Mouse (Mus musculus) embryonic stem cell, embryonic (primary cell): ENCODE measurements at regions not wholly inside any gene's neighbourhood (a gene's known extent, or its start where the extent isn't known, plus 50 kb on each side); places are given as distances from the start of the nearest gene placed in this dataset.

Source experiments
- CTCF ChIA-PET, 4 experiments: fragments of 300-600 bp in 2 of 4; fragments of 350-600 bp in 2 of 4; sonication (Branson Sonifier 250); formaldehyde crosslinking; loops; one replicate each; lab custom pipeline; 2022; ENCODE audit warnings: inconsistent platforms in 2 of 4; lab: Charles Lee
- POLR2A ChIA-PET, 4 experiments: fragments of 300-600 bp in 2 of 4; fragments of 350-600 bp in 2 of 4; sonication (Branson Sonifier 250); formaldehyde crosslinking; loops; one replicate each; lab custom pipeline; 2022; ENCODE audit warnings: antibody characterized with exemption in 4 of 4, inconsistent platforms in 1 of 4; lab: Charles Lee

DNA sequence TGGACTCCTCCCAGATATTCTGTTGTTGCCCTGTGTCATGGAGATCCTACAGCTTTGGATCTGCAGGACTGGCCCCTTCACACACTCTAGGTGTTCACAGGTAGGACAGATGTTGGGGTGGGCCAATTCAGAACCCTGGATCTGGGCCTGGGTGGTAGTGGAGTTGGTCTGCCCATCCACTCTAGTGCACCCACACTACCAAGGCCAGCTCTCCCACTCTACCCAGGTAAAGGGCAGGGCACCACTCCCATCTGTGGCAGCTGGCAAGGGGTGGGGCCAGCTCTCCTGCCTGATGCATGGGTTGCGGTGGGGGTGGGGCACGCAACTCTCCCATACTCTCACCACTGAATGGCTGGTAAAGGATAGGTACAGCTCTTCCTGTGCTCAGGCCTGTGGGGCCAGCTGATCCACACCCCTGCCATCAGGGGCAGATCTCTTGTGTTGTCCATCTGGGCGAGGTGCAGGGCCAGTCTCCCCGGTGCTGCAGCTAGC, 76.5 kb downstream of the Gja1 start:
- ChIA-PET POLR2A (interaction anchor here in 2 of 4 experiments (0.6 to 1.4 kb wide), 2 partner anchors 20 to 80 kb away, joined by 3 to 6 read pairs; no protein-coding TSS in a partner anchor), CTCF (interaction anchor here in 1 of 4 experiments (0.6 kb wide), 1 partner anchor 98 kb away, joined by 3 read pairs; no protein-coding TSS in a partner anchor)

DNA sequence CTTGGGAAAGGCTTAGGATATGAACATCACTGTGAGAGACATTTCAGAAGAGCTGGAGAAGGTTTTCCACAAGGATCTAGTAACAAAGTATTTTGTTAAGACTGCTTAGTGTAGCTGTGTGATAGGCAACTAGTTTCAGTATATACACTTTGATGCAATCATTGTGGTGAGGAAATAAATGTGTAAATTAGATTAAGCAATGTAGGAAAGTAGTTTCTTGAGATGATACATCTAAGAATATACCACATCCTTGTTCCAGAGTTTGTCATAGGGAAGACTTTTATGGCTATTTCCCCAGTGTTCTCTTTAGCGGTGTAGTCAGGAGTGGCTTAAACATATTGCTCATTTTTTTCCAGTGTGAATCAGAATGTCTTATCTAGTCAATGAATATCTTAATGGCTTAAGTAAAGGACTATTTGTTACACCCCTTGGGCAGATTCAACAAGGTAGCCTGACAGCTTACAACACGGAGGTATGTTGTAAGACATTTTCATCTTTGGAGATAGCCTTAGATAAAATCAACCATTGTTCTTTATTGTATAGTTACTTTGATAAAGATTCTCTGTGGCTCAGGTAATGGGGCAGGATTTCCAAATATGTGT, 78.8 kb downstream of the Gja1 start:
- ChIA-PET CTCF (no interaction called here), POLR2A (no interaction called here)

DNA sequence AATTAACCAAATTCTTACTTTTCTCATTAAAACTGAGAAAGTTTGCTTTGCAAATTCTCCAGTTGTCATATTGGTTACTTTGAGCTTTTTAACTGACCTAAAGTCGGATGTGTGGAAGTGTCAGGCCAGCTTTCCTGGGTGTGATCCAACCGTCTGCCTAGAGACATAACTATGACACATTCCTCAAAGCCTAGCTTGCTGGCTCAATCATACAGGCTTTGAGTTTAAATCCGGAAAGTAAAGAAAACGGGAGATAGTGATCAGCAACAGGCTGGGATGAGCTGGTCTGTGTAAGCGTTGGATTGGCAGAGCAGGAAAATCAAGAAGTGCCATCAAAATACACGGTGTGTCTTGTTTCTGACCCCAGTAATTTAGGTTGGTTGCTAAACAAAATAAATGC, 91.4 kb downstream of the Gja1 start:
- ChIA-PET POLR2A (interaction anchor here in 2 of 4 experiments (0.6 to 0.9 kb wide), 2 partner anchors 52 to 83 kb away, joined by 3 to 4 read pairs; no protein-coding TSS in a partner anchor), CTCF (no interaction called here)

DNA sequence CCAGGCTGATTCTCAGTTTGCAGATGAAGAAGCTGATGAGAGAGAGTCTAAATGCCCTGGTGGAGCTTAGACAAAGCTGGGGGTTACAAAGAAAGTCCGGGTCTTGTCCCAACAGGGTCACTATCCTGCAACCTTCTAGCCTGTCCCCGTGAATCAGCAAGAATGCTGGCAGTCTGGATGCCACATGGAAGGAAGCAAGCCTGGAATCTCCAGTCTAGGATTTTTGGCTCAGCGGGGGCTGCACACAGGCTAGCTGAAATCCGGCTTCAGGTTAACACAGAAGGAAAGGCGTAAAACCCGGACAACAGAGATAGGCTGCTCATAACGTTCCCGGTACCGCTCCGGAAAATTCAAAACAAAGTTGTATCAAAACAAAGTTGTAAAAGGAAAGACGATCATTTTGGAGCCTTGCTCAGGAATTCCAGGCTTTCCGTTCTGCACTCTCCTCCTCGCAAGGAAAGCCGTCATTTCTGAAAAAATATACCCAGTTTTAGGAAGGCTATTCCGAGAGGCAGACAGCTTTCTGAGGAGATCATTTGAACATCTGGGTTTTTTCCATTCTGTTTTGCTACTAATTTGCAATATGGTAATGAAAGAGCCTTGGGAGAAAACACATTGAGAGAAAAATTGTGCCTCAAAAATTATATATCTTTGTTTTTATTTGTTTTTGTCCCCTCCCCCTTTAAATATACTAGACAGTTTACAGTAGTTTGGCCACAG, 92.0 kb downstream of the Gja1 start:
- ChIA-PET CTCF (no interaction called here), POLR2A (interaction anchor here in 2 of 4 experiments (0.6 to 0.9 kb wide), 2 partner anchors 51 to 83 kb away, joined by 3 to 4 read pairs; no protein-coding TSS in a partner anchor)

DNA sequence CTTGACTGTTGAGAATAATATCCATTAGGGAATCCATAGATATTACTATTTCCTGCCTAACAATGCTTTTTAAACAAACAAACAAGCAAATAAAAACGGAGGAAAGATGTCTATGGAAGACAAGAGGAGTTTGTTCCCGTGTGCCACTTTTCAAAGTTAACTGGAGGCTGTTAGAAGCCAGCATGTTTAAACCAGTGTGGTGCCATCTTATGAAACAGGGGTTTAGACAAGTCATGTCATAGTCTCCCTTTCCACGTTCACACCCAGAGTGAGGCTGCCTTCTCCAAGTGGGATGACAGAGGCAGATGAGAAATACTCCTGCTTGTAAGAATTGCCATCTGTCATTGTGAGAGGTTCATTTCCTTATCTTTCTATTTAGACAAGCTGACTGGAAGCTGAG, 92.8 kb downstream of the Gja1 start:
- POLR2A ChIA-PET: no interaction called here

DNA sequence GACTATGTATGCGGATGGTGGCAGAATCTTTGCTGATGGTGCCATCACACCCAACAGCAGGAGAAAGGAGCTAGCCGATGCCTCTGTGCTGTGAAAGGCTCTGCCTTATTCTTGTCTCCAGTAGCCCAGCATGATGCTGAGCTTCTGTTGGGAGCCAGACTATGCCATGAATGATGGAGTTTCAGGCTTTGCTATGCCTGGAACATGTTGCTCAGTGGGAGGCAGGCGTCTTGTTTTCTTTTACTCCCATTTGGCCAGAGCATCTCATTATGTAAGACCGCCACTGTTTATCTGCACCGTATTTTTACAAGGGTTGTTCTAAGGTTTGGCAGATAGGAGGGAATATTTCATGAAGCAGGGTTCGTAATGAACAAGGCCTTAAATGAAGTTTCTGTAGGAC, 97.8 kb downstream of the Gja1 start:
- CTCF ChIA-PET: no interaction called here
- POLR2A ChIA-PET: no interaction called here

More for the DNA sequence above, 92.8 kb downstream of the Gja1 start:
- CTCF ChIA-PET: no interaction called here

DNA sequence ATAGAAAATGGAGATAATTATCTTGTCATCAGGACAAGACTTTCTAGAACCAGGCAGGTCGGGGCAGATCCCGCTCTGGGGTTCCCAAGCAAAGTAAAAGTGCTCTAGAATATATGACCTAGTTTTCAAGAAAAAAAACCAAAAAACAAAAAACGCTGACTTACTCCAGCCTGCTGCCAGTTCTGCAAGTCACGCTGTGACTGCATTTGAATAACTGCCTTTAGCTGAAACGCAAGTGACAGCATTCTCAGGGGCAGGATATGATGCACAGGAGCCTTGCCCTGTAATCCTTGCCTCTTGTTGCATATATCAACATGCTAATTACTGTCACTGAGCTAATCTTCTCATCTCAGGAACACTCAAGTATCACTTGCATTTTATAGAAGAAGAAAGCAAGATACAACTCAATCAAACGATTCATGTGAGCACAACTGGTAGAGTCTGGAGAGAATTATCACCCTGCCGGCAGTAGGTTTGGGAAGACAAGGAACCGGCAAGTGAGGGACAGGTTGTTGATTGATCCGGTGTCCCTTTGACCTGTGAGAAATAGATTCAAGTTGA, 105.1 kb downstream of the Gja1 start:
- ChIA-PET CTCF (interaction anchor here in 1 of 4 experiments (0.6 kb wide), 1 partner anchor 452 kb away, joined by 3 read pairs; no protein-coding TSS in a partner anchor), POLR2A (interaction anchor here in 1 of 4 experiments (1.3 to 1.6 kb wide), 2 partner anchors 42 to 109 kb away, joined by 3 read pairs; no protein-coding TSS in a partner anchor)

DNA sequence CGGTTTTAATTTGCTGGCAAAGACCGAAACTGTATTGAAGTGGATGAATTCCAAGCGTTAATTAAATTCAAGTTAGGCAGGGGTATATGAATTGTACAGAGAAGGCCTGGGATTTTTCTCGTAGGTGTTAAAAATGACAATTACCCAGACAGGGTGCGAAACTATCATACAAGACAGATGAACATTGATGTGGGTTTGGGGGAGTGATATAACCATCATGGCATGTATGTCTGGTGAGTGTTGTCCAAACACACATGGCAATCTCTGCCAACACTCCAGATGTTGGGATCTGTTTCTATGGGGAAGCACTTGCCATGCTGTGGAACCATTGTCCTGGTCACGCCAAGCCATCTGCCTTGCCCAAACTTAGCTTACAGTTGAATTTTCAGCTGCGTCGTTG, 107.8 kb downstream of the Gja1 start:
- POLR2A ChIA-PET: interaction anchor here in 1 of 4 experiments (0.6 kb wide), 1 partner anchor 112 kb away, joined by 3 read pairs; no protein-coding TSS in a partner anchor
- CTCF ChIA-PET: no interaction called here

DNA sequence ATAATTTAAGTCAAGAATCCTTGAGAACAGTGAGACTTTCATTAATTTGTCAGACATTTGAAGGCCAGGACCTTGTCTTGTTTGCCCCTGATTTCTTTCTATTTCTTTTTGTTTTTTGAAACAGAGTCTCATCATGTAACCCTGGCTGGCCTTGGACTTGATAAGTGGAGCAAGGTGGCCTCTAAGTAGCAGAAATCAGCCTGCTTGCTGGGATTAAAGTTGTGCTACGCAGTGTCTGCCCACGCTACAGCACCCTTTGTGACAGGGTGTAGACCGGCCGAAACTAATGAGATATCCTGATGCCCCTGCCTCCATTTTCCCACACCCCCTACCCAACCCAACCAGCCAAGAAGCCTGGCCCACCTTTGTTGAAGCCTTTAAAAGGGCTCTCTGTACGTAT, 108.6 kb downstream of the Gja1 start:
- POLR2A ChIA-PET: interaction anchor here in 1 of 4 experiments (0.6 kb wide), 1 partner anchor 1000 kb away, joined by 6 read pairs; no protein-coding TSS in a partner anchor

DNA sequence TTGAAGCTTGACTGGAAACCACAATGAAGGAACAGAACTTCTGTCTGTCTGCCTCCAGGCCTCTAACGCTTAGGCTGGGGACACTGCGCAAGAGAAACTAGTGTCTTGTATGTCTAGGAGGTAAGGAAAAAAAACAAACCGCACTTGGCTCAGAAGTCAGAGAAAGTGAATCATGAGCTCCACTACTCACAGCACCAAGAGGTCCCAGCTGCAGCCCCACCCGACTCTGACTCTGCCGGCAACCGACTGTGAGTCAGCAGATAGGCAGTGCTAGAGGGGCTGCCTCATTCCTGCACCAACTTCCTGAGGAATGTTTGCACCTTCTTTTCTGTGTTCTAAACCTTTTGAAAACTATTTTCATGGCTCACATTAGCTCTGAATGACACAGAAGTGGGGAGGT, 109.5 kb downstream of the Gja1 start:
- POLR2A ChIA-PET: interaction anchor here in 3 of 4 experiments (0.6 to 2.2 kb wide), 4 partner anchors 14 to 209 kb away, joined by 3 to 8 read pairs (median 4); no protein-coding TSS in a partner anchor

More for the DNA sequence above, 108.6 kb downstream of the Gja1 start:
- CTCF ChIA-PET: no interaction called here

DNA sequence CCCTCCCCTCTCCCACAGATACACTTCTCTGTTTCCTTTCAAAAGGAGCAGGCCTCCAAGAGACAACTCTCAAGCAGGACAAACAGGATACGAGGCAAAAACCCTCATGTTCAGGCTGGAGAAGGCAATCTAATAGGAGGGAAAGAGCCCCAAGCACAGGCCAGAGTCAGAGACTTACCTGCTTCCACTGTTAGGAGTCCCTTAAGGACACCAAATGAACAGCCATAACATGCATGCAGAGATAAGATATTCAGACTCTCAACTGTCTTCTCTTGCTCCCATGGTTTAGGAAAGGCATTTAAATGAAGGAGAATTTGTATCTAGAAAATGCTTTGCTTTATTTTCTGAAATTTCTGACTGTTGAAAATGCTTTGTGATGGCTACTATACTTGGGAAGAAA, 116.3 kb downstream of the Gja1 start:
- ChIA-PET POLR2A (interaction anchor here in 1 of 4 experiments (0.7 kb wide), 1 partner anchor 301 kb away, joined by 4 read pairs; no protein-coding TSS in a partner anchor), CTCF (no interaction called here)

More for the DNA sequence above, 109.5 kb downstream of the Gja1 start:
- CTCF ChIA-PET: interaction anchor here in 1 of 4 experiments (1.2 kb wide), 1 partner anchor 113 kb away, joined by 5 read pairs; no protein-coding TSS in a partner anchor

DNA sequence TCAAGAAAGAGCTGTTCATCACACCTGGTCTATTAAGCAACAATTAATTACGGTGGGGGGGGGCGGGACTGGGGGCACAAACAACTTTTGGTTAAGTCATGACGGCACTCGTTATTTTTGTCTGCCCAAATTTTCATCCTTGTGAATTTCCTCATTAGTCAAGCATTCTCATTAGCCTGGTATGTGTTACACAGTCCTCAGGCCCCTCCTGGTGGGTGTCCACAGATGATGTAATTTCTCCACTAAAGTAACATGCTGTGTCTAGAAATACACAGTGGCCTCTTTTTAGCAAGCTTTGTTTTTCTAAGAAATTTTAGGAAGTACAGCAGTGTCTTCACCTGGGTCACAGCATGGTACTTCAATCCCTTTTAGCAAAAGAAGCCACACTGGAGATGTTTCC, 118.2 kb downstream of the Gja1 start:
- ChIA-PET CTCF (no interaction called here), POLR2A (no interaction called here)

DNA sequence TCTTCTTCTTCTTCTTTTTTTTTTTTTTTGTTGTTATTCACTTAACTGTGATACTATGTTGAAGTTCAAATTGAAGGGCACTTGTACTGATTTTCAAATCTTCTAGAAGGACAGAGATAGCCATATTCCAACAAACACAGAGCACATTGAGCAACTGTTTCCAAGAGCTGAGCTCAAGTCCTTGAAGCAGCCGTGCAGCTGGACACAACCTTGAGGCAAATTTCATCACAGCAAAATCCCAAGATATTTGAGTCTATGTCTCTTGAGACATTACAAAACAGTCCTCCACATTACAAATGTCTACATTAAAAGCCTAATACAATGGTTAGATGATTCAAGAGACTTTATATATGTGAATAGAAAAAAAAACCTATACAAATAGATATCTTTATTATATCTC, 141.9 kb downstream of the Gja1 start:
- CTCF ChIA-PET: interaction anchor here in 1 of 4 experiments (0.6 kb wide), 1 partner anchor 21 kb away, joined by 3 read pairs; no protein-coding TSS in a partner anchor
- POLR2A ChIA-PET: no interaction called here

DNA sequence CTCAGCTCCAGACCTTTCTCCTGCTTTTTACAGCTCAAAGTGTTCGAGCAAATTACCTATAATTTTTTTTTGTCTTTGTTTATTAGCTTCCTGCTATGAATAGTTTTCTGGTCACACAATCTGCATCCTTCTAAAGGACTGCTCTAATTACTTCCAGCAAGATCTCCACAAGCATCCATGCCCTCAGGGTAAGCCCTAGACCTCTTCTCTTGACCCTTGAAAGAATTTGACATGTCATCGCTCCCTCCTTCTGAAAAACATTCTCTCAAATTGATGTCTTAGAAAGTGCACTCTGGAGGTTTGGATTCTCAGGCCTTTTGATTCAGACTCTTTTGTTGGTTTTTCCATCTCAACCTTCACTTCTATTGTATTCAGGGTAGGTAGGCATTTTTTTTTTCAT, 148.7 kb downstream of the Gja1 start:
- POLR2A ChIA-PET: no interaction called here
- CTCF ChIA-PET: no interaction called here

DNA sequence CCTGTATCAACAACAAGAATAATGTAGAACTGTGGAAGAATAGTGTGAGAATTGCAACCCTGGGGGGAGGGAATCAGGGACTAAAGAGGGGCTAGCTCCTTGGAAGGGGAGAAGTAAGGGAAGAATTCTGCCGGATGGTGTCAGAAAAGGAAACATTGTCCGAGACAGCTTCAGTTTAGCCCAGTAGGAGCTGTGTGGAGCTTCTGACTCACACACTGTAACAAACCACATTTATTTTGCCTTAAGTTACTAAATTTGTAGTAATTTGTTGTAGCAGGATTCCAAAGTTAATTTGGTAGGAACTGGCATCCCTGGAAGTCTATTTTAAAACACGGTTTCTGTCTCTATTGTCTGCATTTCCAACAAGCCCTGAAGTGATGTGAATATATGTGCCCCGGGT, 160.0 kb downstream of the Gja1 start:
- ChIA-PET POLR2A (no interaction called here), CTCF (interaction anchor here in 1 of 4 experiments (1.7 kb wide), 1 partner anchor 164 kb away, joined by 5 read pairs; no protein-coding TSS in a partner anchor)

DNA sequence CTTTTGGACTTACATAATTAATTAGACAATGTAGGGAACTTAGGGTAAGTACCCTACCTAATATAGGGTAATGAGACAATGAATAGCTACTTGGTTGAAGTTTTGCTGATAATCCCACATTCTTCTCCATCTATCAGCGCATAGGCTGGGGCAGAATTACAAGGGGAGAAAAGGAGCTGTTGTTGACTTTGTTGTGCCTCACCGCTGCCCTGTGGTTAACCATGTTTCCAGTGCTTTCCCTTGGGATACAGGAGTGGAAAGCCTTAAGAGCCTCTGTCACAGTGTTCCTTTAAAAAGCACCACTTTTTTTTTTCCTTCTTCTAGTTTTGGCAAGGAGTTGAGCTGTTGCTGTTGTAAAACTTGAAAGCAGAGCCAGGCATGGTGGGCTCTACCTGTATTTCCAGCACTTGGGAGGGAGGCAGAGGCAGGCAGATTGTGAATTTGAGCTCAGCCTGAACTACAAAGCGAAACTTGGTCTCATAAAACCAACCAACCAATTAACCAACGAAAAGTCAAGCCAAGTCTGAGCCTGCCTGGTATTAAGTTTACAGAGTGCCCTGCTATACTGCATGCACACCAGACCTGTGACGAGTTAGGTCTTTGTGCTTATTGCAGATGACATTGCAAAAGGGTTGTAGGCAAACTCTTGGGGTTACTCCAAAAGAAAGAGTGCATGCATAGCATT, 162.8 kb downstream of the Gja1 start:
- CTCF ChIA-PET: interaction anchor here in 1 of 4 experiments (0.5 to 0.6 kb wide), 2 partner anchors 21 to 170 kb away, joined by 3 read pairs; no protein-coding TSS in a partner anchor
- POLR2A ChIA-PET: no interaction called here

DNA sequence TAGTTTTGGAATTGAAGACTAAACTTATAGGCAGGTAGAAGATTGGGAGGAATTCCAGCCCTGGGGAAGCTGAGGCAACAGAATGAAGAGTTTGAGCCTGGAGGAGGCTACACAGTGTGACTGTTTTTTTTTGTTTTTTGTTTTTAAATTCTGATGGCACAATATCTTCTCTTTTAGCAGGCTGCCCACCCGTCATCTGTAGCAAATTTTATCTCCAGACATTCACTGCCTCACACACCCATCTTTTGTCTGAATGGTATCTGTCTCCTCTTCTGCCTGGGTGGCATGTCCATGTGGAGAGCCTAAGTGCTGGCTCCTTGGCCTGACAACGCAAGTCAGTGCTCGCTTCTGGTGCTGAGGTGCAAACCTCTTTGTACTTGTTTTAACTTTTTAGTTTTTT, 165.0 kb downstream of the Gja1 start:
- CTCF ChIA-PET: no interaction called here
- POLR2A ChIA-PET: no interaction called here

DNA sequence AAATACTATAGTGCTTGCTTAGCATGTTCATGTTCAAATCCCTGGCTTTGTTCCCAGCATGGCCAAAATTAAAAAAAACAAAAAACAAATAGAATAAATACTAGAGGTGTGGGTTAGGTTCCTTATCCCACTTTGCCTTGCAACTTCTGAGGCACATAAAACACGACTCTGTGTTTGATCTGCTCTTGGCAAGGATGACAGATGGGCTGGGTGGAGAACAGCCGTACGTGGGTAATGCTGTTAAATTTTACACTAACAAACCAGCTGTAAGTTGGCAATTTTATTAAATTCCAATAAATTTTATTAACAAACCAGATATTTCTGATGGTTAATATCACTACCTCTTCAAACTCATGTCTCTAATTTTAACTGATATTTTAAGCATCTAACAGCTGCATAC, 168.9 kb downstream of the Gja1 start:
- POLR2A ChIA-PET: interaction anchor here in 1 of 4 experiments (0.5 kb wide), 1 partner anchor 165 kb away, joined by 3 read pairs; no protein-coding TSS in a partner anchor
- CTCF ChIA-PET: interaction anchor here in 1 of 4 experiments (1.1 kb wide), 1 partner anchor 173 kb away, joined by 3 read pairs; no protein-coding TSS in a partner anchor
